Mouse (Mus musculus) midbrain, embryonic 15.5 days (tissue): ENCODE data around the gene Camk1d. TPM values are rescaled to one million over a fixed set of nuclear protein-coding genes. Genes with fewer than 3 reads are reported as not detected.
"Not testable (repeated sequence)": the region's sequence is repeated elsewhere in the genome, so short reads cannot be mapped to it uniquely, and the experiment has no call there.

Experiments used
- ATAC-seq: fragments of 200-750 bp; cut with Nextera tagmentation; replicated peaks from 2 replicates; pipeline ENCODE4 v1.8.0; 2017; ENCODE audit warnings: moderate TSS enrichment
- H3K27ac ChIP-seq: fragments of 300-500 bp; sonication (generic); 2 replicates; pipeline ENCODE4 v1.5.1; 2015; ENCODE audit warnings: mild to moderate bottlenecking, inconsistent platforms
- H3K27me3 ChIP-seq: fragments of 300-500 bp; sonication (generic); replicated peaks from 2 replicates; pipeline ENCODE4 v1.6.1; 2015; ENCODE audit warnings: inconsistent platforms
- H3K36me3 ChIP-seq: fragments of 300-500 bp; sonication (generic); replicated peaks from 2 replicates; pipeline ENCODE4 v1.6.1; 2015; ENCODE audit warnings: inconsistent platforms
- H3K4me1 ChIP-seq: fragments of 300-500 bp; sonication (generic); 2 replicates; pipeline ENCODE4 v1.6.1; 2015; ENCODE audit warnings: inconsistent platforms
- H3K4me2 ChIP-seq: fragments of 300-500 bp; sonication (generic); 2 replicates; pipeline ENCODE4 v1.6.1; 2015; ENCODE audit warnings: inconsistent platforms, mild to moderate bottlenecking, moderate library complexity
- H3K4me3 ChIP-seq: fragments of 300-500 bp; sonication (generic); 2 replicates; pipeline ENCODE4 v1.5.1; 2015; ENCODE audit warnings: mild to moderate bottlenecking, inconsistent platforms
- H3K9ac ChIP-seq: fragments of 300-500 bp; sonication (generic); 2 replicates; pipeline ENCODE4 v1.6.1; 2015; ENCODE audit warnings: mild to moderate bottlenecking, inconsistent platforms
- H3K9me3 ChIP-seq: fragments of 300-500 bp; sonication (generic); 2 replicates; pipeline ENCODE4 v1.6.1; 2016; ENCODE audit warnings: inconsistent platforms
- WGBS: fragments of 180-500 bp; shearing (Covaris S2); methylation state at CpG from one replicate; pipeline ENCODE4 v1.1.7; 2015; ENCODE audit warnings: mixed read lengths; 5-methylcytosine and 5-hydroxymethylcytosine counted together
- polyA plus RNA-seq: library from polyadenylated mRNA; unstranded; fragments of >200 nt; fragmentation: Nextera tagmentation; extraction: Ambion mirVana; gene quantifications from 2 replicates; pipeline ENCODE4 v1.2.1, GENCODE M21; 2015

Camk1d gene
- polyA plus RNA-seq, 1 experiment from 2014 or later = 6.7 TPM

DNA sequence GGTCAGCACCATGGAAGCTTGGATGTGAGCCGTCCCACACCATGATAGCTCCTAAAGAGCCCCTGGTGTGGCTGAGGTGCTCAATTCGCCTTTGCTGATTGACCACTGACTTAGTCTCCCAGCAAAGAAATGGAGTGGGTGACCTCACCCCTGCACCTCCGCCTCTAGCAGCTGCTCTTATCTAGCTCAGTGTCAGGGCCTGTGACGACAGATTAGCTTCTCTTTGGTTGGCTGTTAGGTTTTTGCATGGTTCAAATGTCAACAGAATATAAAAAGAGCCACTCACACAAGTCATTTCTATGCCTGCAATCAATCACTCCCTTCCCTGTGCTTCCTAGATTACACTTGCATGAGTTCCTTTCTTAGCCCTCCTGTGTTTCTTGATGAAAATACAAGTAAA, 89.9 kb downstream of the Camk1d start:
- no peaks in the 10 kb centered on the region for H3K36me3 ChIP-seq
- H3K4me1 ChIP-seq = no peaks in the 10 kb centered on the region
- no peak overlapping the region for H3K4me2 ChIP-seq
- no peaks in the 10 kb centered on the region for H3K9me3 ChIP-seq
- no peak overlapping the region for H3K9ac ChIP-seq
- no peaks in the 10 kb centered on the region for H3K27me3 ChIP-seq
- no peak overlapping the region for H3K27ac ChIP-seq
- H3K4me3 ChIP-seq = no peak overlapping the region
- WGBS = 74% methylated on average over 4 of the region's 4 CpGs
- ATAC-seq = no peak

DNA sequence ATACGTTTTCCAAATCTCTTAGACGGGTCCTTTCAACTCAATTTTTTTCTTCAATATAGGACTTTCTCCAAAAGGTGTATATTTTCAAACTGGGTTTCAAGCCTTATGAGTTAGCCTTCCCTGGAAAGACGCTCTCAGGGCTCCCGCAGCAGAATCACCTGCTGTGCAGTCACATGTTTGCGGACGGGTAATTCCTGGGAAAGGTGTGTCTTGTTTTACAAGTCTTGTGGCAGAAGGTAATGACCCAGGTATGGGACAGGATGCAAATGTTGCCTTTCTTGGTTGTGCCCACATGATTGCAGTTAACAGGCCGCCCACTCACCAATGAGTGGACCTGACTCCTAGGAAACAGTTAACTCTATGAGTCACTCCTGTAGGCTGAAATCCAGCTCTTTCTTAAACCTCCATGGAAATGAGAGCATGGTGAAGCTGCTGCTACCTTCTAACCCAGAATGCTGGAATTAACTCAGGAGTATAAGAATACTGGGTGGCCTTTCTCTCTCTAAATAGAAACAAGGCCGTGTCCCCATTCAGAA, 95.9 kb downstream of the Camk1d start:
- no peak for ATAC-seq
- H3K9ac ChIP-seq = no peak overlapping the region
- no peak overlapping the region for H3K4me2 ChIP-seq
- no peak overlapping the region for H3K27ac ChIP-seq
- H3K4me3 ChIP-seq = no peak overlapping the region
- peaks cover 12% of the 10 kb centered on the region for H3K4me1 ChIP-seq
- no peaks in the 10 kb centered on the region for H3K36me3 ChIP-seq
- H3K27me3 ChIP-seq = no peaks in the 10 kb centered on the region
- WGBS = 90% methylated on average over 8 of the region's 8 CpGs
- H3K9me3 ChIP-seq = no peaks in the 10 kb centered on the region

DNA sequence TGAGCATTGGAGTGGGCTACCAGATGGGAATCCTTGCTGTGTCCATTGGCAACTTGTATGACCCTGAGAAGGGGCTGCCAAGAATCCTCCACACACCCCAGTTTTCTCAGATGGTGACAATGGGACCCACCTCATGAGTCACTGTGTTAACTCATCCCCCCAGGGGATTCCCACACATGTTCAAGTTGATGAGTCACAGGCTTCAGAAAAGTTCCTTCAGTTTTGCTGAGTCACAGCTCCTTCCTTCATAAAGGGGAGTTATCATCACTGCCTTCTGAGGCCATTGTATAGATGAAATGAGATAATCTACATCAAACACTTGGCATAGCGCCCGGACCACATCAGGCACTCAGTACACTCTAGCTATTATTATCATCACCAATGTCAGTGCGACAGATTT, 99.4 kb downstream of the Camk1d start:
- H3K9ac ChIP-seq = no peak overlapping the region
- H3K4me1 ChIP-seq = peaks cover 20% of the 10 kb centered on the region
- no peaks in the 10 kb centered on the region for H3K9me3 ChIP-seq
- ATAC-seq = no peak
- no peak overlapping the region for H3K27ac ChIP-seq
- H3K36me3 ChIP-seq = no peaks in the 10 kb centered on the region
- WGBS = 84% methylated on average over 3 of the region's 3 CpGs
- H3K4me3 ChIP-seq = no peak overlapping the region
- H3K27me3 ChIP-seq = no peaks in the 10 kb centered on the region
- no peak overlapping the region for H3K4me2 ChIP-seq

DNA sequence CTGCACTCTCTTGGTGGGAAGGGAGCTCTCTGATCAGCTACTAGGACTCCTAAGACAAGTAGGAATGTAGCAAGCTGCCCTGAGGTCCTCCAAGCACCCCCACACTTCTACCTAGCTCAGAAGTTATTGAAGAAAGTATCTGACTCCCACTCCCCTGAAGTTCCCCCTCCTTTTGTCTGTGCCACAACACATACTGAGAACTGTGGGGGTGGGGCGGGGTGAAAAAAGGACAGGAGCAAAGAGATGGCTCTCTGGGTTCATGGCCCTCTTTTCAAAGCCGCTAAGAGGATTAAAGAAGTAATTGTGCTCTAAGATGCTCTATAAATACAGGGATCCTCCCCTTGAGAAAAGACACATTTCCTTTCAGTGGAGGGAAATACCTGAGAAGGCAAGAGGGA, 100.0 kb downstream of the Camk1d start:
- Histone ChIP-seq H3K4me2 (no peak overlapping the region), H3K27ac (0 out of 2 replicates have a peak overlapping the region, but pooled peaks have one; percentile 13), H3K9me3 (no peaks in the 10 kb centered on the region), H3K9ac (no peak overlapping the region), H3K4me1 (peaks cover 20% of the 10 kb centered on the region), H3K36me3 (no peaks in the 10 kb centered on the region), H3K4me3 (no peak overlapping the region), H3K27me3 (no peaks in the 10 kb centered on the region)
- WGBS = 8% methylated on average over 2 of the region's 2 CpGs
- 0 out of 2 replicates have a peak, but pooled peaks have one; percentile 33 for ATAC-seq

DNA sequence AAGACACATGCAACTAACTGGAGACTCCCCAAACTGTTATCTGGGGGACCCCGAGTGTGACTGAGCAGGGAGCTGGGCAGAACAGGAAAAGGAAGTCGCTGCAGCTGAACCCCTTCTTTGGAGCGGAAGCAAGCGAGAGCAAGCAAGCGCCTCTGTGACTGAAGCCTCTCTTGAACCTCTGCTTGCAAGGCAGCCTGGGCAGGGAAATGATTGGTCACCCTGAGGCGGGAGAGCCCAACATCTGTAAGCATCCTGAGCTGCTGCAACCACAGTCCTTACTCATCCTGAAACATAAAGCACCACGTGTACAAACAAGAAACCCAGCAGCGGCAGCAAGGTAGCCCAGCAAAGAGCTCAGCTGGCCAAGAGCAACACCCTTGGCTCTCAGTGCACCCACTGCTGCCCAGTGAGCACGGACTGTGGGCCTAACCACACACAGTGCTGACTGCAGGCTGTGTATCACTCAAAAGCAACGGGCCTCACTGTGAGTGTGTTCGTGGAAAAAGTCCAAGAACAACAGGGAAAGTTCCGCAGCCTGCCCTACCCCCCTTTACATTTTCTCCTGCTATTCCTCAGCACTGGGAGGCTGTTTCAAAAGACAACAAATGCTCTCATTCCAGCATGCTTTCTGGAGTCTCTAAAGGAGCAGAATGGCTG, 100.5 kb downstream of the Camk1d start:
- Histone ChIP-seq H3K4me3 (no peak overlapping the region), H3K27me3 (no peaks in the 10 kb centered on the region), H3K4me2 (no peak overlapping the region), H3K36me3 (no peaks in the 10 kb centered on the region), H3K9me3 (no peaks in the 10 kb centered on the region), H3K4me1 (peaks cover 20% of the 10 kb centered on the region), H3K9ac (no peak overlapping the region), H3K27ac (0 out of 2 replicates have a peak overlapping the region, but pooled peaks have one; percentile 13)
- WGBS = 19% methylated on average over 12 of the region's 12 CpGs
- ATAC-seq = peak; percentile 62; the same call in 1 of the 2 replicates

DNA sequence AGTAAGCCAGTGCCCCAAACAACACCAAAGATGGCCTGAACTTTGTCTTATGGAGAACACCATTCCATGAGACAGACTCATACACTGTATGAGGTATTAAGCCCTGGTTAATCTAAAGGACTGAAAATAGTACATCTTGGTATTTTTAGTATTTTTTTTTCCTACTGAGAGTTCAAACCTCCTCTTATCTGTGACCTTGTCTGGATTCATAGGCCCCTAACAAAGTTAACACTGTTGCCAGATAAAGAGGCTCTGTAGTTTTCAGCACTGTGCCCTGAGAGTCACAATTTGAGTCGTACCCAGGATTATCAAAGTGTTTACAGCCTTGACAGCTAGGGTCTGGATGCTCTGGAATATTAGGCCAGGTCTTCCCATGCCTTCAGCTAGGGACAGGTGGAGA, 102.7 kb downstream of the Camk1d start:
- no peaks in the 10 kb centered on the region for H3K9me3 ChIP-seq
- ATAC-seq = no peak
- 72% methylated on average over 1 of the region's 1 CpGs for WGBS

DNA sequence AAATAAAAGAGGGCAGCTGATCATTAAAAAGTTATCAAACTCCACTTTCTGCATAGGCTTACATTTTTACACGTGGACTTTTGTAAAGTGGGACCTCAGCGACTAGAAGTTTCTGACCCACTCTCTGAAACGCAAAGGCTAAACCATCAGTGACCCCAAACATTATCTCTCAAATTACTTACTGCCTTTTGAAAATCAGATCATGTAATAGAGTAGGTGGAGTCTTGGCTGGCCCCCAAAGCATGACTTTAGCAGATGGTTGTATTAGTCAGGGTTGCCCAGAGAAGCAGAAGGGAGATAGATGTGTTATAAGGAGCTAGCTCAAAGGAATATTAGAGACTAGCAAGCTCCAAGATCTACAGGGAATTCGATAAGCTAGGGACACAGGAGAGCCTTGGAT, 103.8 kb downstream of the Camk1d start:
- no peak for ATAC-seq
- H3K27ac ChIP-seq = no peak overlapping the region

More for the DNA sequence above, 102.7 kb downstream of the Camk1d start:
- no peak overlapping the region for H3K4me2 ChIP-seq
- H3K27me3 ChIP-seq = no peaks in the 10 kb centered on the region
- H3K36me3 ChIP-seq = no peaks in the 10 kb centered on the region
- no peak overlapping the region for H3K27ac ChIP-seq
- H3K9ac ChIP-seq = no peak overlapping the region
- H3K4me3 ChIP-seq = no peak overlapping the region
- peaks cover 20% of the 10 kb centered on the region for H3K4me1 ChIP-seq

DNA sequence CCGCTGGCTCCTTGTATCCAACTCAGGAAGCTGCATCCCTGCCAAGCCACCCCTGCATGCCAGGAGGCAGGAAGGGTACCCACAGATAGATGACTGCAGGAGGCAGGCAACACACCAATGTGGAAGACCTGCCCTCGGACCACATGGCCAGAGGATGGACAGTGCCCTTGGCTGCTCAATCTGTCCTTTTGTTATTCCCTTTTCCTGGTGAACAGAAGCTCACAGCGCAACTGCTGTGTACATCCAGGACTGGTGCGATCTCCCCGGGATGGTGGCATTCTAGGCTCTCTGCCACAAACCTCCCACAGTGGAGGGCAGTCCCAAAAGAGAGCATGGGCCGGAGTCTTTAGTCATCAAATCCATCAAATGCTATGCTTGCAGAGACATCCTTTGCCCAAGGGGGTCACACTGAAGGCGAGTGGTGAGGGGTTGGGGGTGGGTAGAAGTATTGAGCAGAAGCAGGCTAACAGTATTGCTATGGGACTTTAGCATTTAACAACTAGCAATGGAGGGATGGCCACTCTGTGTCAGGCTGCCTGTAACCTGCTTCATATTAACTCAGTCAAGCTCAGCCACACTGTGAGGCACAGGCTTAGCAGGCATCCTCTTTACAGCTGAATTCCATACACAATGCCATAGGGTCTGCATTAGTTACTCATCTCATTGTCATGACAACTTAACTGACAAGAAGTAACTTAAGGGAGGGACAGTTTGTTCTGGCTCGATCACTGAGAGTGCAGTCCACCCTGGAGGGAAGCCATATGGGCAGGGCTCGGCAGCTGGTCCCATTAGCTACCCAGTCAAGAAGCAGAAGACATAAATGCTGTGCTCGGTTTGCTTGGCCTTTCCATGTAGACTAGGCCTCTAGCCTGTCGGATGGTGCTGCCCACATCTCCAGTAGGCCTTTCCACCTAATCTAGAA, 106.1 kb downstream of the Camk1d start:
- Histone ChIP-seq H3K4me3 (no peak overlapping the region), H3K27me3 (no peaks in the 10 kb centered on the region), H3K4me1 (peaks cover 5% of the 10 kb centered on the region; the same call in 1 of the 2 replicates), H3K9ac (no peak overlapping the region), H3K27ac (no peak overlapping the region), H3K9me3 (no peaks in the 10 kb centered on the region), H3K4me2 (no peak overlapping the region), H3K36me3 (no peaks in the 10 kb centered on the region)
- no peak for ATAC-seq
- WGBS = 77% methylated on average over 11 of the region's 11 CpGs

More for the DNA sequence above, 103.8 kb downstream of the Camk1d start:
- Histone ChIP-seq H3K4me3 (no peak overlapping the region), H3K9me3 (no peaks in the 10 kb centered on the region), H3K9ac (no peak overlapping the region), H3K27me3 (no peaks in the 10 kb centered on the region), H3K36me3 (no peaks in the 10 kb centered on the region), H3K4me2 (no peak overlapping the region), H3K4me1 (peaks cover 20% of the 10 kb centered on the region)
- 84% methylated on average over 4 of the region's 4 CpGs for WGBS

DNA sequence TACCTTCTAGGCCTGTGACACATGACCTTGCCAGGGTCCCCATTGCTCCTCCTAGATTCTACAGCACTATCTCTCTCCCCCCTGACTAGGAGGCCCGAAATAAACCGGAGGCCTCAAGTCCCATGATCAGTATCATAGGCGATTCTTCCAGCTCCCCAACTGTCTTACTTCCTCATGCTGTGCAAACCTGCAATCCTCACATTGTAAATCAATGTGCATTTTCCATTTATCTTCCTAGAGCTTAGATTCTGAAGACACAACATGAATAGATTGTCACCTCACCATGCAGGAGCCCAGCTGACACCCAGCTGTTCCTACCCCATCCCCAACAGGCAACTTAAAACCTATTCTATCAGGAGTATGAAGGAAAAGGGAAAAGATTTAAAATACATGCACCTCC, 108.5 kb downstream of the Camk1d start:
- Histone ChIP-seq H3K4me2 (no peak overlapping the region), H3K27ac (no peak overlapping the region), H3K27me3 (no peaks in the 10 kb centered on the region), H3K4me3 (no peak overlapping the region), H3K9me3 (no peaks in the 10 kb centered on the region), H3K9ac (no peak overlapping the region), H3K4me1 (0 out of 2 replicates have a peak, but pooled peaks cover 5% of the 10 kb centered on the region), H3K36me3 (no peaks in the 10 kb centered on the region)
- 76% methylated on average over 3 of the region's 3 CpGs for WGBS
- ATAC-seq = no peak

DNA sequence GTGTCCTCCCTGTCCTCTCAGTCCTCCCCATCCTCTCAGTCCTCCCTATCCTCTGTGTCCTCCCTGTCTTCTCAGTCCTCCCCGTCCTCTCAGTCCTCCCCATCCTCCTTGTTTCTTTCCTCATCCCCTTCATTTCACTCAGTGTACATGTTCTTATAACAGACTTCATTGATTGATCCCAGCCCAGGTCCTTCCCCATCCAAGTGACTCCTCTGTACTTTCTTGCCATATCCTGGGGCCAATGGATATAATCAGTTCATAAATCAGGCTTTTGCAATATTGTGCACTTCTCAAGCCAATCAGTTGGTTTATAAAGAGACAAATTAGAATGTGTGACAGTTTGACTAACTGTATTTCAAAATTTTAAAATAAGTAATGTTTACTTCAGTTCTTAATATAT, 112.3 kb downstream of the Camk1d start:
- H3K27me3 ChIP-seq = no peaks in the 10 kb centered on the region
- H3K9ac ChIP-seq = no peak overlapping the region
- H3K4me1 ChIP-seq = peaks cover 7% of the 10 kb centered on the region
- H3K9me3 ChIP-seq = no peaks in the 10 kb centered on the region
- H3K4me3 ChIP-seq = no peak overlapping the region
- WGBS = 94% methylated on average over 1 of the region's 1 CpGs
- H3K4me2 ChIP-seq = no peak overlapping the region
- no peak overlapping the region for H3K27ac ChIP-seq
- ATAC-seq = no peak
- no peaks in the 10 kb centered on the region for H3K36me3 ChIP-seq

DNA sequence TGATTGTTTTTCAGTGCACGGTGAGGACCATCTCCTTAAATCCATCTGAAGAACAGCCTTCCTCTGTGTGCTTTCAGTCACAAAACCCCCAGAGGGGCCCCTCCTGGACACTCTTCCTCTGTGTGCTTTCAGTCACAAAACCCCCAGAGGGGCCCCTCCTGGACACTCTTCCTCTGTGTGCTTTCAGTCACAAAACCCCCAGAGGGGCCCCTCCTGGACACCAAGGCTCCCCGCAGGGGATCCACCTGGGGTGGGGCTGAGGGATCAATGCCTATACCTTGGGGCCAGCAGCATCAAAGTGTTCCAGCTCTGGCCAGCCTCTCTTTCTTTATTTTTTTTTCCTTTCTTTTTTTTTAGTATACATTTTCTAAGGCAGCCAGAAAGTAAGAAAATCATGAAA, 113.1 kb downstream of the Camk1d start:
- H3K4me1 ChIP-seq = peaks cover 15% of the 10 kb centered on the region
- H3K9me3 ChIP-seq, H3K4me2 ChIP-seq, H3K4me3 ChIP-seq, H3K36me3 ChIP-seq, H3K27me3 ChIP-seq, H3K9ac ChIP-seq, H3K27ac ChIP-seq: not testable (repeated sequence)
- ATAC-seq = peak; percentile 53; the same call in 1 of the 2 replicates
- 1% methylated on average over 2 of the region's 2 CpGs for WGBS

DNA sequence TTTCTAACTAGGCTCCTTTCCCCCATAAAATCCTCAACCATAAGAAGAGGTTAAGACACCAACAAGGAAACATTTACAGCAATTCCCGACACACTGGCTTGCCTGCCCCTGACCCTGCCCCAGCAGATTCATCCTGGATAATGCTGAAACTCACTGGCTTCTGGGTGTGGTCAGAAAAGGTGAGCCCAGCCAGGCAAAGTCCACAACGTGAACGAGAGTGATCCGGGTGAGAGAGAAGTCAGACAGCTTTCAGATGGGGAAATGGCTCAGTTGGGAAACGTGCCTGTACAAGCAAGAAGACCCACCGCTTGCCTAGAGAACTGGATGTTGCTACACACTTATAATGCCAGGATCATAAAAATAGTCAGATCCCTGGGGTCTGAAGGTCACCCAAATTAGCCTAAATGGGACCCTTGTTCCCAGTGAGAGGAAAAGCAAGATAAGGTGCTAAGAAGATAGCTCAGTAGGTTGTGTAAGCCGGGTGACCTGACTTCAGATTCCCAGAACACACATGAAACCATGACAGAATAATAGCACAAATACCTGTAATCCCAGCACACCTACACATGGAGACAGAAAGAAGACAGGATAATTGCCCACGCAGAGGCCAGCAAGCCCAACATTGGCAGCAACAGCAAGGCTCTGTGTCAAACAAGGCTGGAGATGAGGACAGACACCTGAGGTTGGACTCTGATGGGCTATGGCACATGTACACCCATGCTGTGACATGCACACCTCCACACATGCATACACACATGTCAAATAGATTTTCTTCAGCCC, 113.9 kb downstream of the Camk1d start:
- Histone ChIP-seq H3K4me2 (no peak overlapping the region), H3K4me1 (peaks cover 21% of the 10 kb centered on the region), H3K27me3 (no peaks in the 10 kb centered on the region), H3K36me3 (no peaks in the 10 kb centered on the region), H3K4me3 (no peak overlapping the region), H3K9ac (no peak overlapping the region), H3K27ac (no peak overlapping the region), H3K9me3 (no peaks in the 10 kb centered on the region)
- ATAC-seq = no peak
- 84% methylated on average over 8 of the region's 8 CpGs for WGBS
